Mouse (Mus musculus) 416B (cell line): Measurements from ENCODE around the gene Sh3tc1.

Experiments used
- DNase-seq: peaks from one replicate; pipeline ENCODE4 v3.0.0; 2011; ENCODE audit warnings: low read depth

The Sh3tc1 gene

GRCm38 (mm10) chr5:35739536-35740278 lies at the start of gene Sh3tc1:
Gene Sh3tc1, minus strand, starts transcription at chr5:35739987.
- no peak for DNase-seq

- no peak for DNase-seq
Observed at GRCm38 (mm10) chr5:35788719-35789118, 48.9 kb upstream of the Sh3tc1 start.

GRCm38 (mm10) chr5:35787847-35788246 lies 48.1 kb upstream of the Sh3tc1 start:
- no peak for DNase-seq

GRCm38 (mm10) chr5:35785853-35786252 lies 46.1 kb upstream of the Sh3tc1 start:
- no peak for DNase-seq

DNA sequence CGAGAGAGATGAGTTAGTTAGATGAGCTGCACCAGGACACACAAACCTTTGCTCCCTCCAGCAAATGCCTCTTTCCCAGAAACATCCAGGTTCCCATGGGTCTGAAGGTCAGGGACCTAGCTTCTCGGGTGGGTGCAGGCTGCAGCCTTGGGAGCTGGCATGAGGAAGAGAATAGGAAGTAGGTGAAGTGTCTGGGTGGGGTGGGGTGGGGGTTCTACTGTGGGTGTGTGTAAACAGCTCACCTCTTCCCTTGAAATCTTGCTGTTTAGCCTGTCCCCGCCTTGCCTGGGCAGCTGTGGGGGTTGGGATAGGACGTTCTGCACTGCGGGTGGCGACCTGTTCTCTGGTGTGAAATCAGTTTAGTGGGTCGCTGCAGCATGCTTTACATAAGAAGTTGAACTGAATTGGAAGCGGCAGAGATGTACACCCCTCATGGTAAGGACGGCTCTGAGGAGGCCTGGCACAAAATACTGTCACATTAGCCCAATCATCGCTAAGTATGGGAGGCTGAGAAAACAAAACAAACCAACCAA lies 42.9 kb upstream of the Sh3tc1 start:
- no peak for DNase-seq

DNA sequence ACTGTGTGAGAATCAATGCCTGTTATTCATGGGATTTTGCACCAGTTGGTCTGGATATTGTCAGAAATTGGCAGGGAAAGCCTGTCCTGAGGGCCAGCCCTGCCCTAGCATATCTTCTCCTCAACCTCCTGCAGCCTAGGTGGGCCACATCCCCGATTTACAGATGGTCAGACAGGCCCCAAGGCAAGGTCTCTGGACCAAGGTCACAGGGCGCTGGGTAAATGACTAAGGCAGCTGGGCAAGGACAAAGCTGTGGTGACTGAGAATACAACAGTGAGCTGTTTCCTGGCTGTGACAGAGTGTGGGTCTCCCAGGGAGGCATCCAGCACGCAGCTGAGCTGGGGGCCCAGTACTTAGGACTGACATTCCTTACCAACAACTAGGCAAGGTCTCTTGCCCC lies 41.3 kb upstream of the Sh3tc1 start:
- DNase-seq: no peak

DNA sequence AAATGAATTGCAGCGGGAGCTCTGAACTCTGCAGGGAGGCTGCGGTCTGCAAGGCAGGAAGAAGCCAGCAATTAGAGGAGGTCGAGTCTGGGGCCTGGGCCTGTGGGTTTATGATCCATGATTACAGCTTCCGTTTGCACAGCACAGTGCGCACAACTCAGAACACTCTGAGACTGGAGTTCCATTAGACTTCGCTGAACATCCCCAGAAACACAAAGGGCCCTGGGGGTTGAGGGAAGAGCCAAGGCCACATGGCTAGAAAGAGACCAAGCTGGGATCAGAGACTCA lies 34.3 kb upstream of the Sh3tc1 start:
- DNase-seq: no peak

- DNase-seq: peak; percentile 4
Observed at GRCm38 (mm10) chr5:35773274-35774136, 33.7 kb upstream of the Sh3tc1 start.

GRCm38 (mm10) chr5:35770891-35771663 lies 31.3 kb upstream of the Sh3tc1 start:
- DNase-seq: no peak

- no peak for DNase-seq
Observed at GRCm38 (mm10) chr5:35770246-35770645, 30.5 kb upstream of the Sh3tc1 start.

- DNase-seq: no peak
Observed at GRCm38 (mm10) chr5:35768997-35769396, 29.2 kb upstream of the Sh3tc1 start.

GRCm38 (mm10) chr5:35768525-35768924 lies 28.7 kb upstream of the Sh3tc1 start:
- no peak for DNase-seq

GRCm38 (mm10) chr5:35765909-35766308 lies 26.1 kb upstream of the Sh3tc1 start:
- no peak for DNase-seq

DNA sequence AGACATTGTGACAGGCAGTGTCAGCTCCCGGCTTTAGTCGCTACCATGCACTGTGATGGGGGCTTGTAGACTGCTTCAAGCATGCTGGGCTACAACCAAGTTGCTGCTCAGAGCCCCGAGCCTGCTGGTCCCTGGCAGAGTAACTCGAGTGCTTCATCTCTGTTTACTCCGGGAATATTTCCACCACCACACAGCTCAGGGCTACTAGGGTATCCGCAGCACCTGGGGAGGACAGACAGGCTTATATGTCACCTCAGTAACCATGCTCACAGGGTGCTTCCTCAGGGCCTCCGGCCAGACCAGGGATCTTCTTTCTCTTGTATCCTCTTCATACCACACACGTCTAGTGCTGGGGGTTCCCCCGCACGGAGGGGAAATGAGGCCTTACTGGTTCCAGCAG lies 23.1 kb upstream of the Sh3tc1 start:
- DNase-seq: no peak

DNA sequence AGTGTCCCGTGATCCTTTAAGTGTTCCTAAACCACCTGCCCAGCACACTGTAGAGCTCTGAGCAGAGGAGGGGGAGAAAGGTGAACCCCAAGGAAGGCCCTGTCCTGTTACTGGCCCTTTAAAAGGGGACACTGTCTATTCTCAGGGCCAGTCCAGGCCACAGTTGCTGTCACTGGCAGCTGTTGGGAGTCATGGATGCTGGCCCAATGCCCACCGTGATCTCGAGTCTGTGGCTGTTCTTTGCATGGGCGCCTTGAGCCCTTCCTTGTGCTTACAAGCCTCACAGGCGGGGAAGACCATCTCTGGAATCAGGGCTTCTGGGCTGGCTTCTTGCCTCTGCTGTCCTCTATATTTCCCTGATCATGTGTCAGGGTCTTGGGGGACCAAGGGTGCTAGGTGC lies 22.6 kb upstream of the Sh3tc1 start:
- no peak for DNase-seq

DNA sequence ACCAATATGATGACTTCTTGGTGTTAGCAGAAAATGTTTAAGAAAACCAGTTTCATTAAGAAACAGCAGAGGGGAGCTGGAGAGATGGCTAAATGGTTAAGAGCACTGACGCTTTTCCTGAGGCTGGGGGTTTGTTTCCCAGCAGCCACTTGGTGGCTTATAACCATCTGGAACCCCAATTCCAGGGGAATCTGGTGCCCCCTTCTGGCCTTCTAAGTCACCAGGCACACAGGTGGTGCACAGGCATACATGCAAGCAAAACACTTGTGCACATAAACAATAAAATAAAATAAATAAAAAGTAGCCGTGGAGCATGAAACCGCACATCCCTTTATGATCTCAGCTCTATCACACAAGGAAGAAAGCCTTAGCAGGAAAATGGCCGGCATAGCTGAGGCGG lies 21.5 kb upstream of the Sh3tc1 start:
- DNase-seq: no peak

- DNase-seq: no peak
Observed at GRCm38 (mm10) chr5:35758081-35759053, 18.6 kb upstream of the Sh3tc1 start.

DNA sequence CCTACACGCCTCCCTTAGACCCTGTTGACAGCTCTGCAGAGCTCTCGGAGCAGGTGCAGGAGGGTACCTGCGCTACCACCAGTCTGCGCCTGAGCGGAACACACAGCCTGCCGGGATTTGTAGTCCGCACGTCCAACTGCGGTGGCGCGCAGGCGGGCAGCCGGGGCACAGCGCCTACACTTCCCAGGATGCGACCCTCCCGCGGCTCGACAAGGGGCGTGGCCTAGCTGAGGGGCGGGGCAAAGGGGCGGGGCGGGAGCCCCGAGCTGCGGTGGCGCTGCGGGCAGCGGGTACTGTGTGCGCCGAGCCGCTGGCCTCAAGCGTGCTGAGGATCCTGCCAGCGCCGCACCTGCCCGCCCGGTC lies 17.8 kb upstream of the Sh3tc1 start, which contains the start of gene Ablim2:
TSS of gene Ablim2 (plus strand) at position 242 of the 363 bp plus-strand sequence.
- DNase-seq: no peak

GRCm38 (mm10) chr5:35756997-35757638 lies 17.3 kb upstream of the Sh3tc1 start:
- no peak for DNase-seq

- DNase-seq: no peak
Observed at GRCm38 (mm10) chr5:35756020-35756419, 16.2 kb upstream of the Sh3tc1 start.
